Mouse (Mus musculus) fibroblast of lung, adult 2 months (primary cell): Measurements from ENCODE around the gene Ssc4d.

Experiments
- DNase-seq: peaks from one replicate; pipeline ENCODE4 v3.0.0-alpha.2; 2011; ENCODE audit warnings: low read depth

Gene Ssc4d

DNA sequence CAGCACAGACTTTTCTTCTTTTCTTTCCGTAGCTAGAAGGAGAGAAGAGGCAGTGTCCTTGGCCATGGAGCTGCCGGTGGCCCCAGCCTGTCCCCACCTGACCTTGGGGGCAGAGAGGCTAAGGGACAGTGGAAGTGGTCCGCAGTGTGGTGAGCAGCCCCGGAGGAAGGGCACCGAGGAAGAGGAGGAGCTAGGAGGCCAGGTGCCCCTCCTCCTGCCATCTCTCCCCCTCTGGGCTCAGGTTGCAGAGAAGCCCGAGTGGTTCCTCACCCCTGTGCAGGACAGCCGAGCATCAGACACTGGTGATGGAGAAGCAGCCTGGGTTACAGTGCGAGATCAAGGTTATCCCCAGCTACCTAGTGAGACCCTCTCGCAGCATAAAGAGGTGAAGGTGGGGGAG, at the start of gene Ssc4d:
Gene Ssc4d, minus strand, starts transcription at position 167 of the 400 bp plus-strand sequence.
- DNase-seq = no peak

DNA sequence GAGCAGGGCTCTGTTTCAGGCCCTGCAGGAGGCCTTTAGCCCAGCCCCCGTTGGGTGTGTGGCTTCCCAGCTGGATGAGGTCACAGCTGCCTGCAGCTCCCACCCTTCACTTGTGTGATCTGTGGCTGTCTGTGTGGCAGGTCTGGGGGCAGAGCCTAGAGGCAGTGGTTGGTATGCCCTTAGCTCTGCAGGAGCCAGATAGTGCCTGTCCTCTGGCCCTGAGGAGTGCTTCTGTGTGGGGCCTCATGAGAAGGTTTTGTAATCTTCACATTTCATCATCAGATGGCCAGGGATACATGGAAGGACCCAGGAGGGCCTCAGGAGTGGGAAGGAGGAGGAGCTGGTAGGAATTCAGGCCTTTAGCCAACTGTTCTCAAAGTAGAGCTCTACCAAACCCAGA, 45.6 kb upstream of the Ssc4d start:
- DNase-seq = no peak

DNA sequence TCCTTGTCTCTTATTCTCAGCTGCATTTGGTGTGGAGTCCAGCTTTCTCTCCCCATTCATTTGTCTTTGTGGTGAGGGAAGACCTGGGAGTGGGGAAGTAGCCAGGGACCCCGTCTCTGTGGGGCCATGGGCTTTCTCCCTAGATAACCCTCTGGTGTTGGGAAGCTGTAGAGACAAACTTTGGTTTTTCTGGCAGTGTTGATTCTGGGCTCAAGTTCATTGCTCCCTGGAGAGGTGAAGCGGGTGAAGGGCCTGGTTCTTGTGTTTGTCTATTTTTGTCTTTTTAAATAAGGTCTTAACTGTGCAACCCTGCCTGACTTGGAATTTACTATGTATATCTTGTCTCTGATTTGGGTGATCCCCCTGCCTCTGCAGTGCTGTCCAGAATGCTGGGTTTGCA, 44.4 kb upstream of the Ssc4d start:
- DNase-seq = no peak

DNA sequence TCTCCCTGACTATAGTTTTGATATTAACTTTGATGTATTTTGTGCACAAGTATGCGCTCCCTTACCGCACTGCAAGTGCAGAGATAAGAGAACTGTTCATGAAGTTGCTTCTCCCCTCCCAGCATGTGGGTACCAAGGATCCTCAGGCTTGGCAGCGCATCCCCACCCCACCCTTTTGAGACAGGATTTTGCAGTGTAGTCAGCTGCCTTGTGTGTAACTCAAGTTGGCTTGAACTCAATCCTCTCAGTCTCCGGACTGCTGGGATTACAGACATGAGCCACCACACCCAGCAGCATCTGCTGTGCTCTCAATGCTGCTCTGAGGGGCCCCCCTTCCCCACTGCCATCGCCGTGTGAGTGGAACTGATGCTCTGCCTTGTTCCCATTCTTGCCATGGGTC, 42.9 kb upstream of the Ssc4d start:
- no peak for DNase-seq

DNA sequence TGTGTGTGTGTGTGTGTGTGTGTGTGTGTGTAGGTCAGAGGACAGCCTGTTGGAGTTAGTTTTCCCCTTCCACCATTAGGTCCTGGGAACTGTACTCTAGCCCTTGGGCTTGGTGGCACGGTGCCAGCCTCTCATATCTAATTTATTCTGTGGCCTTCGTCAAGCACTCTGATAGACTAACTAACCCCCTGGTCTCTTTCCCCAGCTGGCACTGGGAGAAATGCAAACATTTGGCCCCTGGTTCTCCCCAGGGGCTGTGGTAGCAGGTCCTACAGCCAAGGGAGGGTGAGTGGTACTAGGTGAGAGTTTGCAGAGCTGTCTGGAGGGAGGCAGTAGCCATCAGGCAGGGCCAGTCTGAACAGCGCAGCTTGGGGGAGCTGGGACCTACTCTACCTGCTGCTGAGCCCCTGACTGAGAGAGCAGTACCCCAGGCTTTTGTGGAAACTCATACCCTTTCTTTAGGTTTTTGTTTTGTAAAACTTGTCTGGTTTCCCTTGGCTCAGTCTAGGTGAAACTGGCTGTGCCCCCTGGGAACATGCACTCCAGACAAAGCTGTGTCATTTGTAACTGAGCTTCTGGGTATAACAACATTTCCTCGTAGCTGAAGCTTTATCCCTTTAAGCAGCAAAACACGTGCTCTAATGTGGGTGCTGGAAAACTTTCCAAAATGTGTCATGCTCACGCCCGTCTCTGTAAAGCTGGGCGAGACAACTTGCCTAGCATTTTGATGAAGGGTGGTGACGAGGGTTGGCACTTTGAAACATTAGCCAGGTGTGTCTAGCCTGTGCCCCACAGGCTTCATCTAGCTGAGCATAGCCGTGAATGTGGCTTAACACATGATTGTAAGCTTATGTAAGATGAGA, 41.9 kb upstream of the Ssc4d start:
- DNase-seq = no peak

DNA sequence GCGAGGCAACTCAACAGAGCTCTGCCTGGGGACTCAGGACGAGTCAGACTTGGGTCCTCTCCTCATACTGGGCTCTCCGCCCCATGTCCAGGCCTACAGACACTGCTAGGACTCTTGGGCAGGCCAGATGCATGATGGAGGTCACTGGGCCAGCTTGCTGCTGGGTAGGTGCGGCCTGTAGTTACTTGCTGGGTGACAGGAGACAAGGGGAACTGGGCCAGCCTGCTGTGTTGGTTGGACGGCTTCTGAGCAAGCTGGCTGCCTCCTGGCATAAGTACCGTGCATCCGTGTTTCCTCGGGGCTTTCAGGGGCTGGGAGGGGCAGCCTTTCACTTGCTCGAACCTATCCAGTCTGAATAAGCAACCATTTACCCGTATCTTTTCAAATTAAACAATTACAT, 41.3 kb upstream of the Ssc4d start:
- DNase-seq = no peak

DNA sequence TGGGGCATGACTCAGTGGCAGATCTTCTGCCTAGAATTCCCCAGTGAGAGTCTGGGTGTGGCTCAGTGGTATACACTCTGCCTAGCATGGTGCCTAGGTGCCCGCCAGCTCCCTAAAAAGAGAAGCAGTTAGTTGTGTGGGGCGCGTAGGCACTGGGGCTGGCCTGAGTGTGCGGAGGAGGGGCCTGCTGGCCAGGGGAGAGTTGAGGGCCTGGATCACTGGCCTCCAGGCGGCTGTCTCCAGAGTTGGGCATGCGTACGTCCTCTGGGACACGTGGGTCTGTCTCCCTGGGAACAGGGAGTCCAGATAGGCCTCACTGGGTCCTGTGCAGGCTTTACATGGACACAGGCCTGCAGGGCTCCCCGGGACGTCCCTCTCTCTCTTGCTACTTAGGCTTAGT, 40.5 kb upstream of the Ssc4d start:
- no peak for DNase-seq

DNA sequence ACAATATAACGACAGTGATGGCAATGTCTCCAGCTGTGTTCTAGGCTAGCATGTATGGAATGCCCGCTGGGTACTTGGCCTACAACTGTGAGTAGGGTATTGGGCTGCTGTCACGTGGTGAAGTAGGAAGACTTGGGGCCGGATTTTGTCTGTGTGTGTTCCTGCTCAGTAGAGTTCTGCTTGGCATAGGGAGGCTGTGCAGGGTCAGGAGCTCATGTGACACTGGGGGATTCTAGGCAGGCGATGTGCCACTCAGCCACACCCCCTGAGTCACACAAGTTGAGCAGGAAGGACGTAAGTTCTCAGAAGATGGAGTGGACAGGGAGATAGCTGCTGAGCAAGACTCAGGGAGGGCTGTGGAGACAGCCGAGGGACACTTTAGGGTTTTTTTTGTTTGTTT, 33.4 kb upstream of the Ssc4d start:
- DNase-seq = no peak

DNA sequence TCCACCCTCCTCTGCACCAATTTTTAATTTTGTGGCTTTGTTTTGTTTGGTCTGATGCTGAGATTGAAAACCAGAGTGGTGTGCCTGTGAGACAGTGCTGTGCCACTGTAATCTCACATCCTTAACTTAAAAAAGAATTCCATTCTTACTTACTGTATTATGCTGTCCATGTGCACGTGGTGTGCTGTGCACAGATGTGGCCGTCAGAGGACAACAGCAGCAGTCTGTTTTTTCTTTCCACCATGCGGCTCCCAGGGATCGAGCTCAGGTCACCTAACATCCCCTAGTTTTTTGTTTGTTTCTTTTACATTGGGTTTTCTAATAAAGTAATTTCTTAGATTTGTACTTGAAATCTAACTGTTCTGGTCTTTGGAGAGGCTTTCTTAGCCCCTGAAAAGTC, 30.2 kb upstream of the Ssc4d start:
- no peak for DNase-seq

DNA sequence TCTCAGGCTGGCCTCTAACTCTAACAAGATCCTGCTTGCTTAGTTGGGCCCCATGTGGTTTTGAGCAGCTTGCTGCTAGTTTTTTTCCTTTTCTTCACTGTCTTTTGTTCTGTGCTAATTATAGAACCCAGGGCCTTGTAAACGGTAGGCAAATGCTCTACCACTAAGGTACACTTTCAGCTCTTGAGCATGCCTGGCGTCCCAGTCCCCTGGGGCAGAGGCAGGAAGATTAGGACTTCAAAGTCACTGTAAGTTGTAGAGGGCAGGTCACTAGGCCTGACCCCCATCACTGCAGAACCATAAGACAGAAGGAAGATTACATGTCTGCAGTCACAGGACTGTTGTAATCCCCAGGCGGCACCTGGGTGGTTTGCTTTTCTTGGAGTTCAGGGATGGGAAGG, 28.4 kb upstream of the Ssc4d start:
- DNase-seq = no peak

DNA sequence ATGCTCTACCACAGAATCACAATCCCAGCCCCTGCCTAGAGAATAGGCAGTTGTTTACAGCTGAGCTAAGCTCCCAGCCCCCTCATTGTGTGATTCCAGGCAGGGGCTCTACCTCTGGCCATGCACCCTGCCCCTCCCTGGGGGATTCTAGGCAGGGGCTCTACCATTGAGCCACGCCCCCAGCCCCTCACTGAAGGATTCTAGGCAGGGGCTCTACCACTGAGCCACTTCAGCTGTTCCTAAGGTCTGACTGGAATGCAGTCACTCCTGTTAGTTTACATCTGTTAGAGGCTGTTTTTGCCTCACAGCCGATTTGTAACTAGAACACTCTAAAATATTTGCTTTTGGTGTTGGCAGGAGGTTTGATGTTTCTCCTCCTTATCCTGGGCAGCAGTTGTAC, 28.0 kb upstream of the Ssc4d start:
- no peak for DNase-seq

DNA sequence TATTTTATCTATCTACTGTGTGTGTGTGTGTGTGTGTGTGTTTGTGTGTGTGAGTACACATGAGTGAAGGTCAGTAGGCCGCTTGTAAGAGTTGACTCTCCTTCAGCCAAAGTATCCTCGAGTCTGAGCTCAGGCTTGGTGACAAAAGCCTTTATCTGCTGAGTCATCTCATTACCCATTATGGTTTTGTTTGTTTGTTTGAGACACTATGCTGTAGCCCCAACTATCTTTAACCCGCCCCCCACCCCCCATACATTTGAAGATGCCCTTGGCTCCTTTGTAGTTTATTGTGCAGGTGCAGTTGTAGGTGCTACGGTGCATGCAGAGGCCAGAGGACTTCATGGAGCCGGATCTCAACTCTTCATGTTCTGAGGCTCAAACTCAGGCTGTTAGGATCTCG, 26.9 kb upstream of the Ssc4d start:
- DNase-seq = no peak

DNA sequence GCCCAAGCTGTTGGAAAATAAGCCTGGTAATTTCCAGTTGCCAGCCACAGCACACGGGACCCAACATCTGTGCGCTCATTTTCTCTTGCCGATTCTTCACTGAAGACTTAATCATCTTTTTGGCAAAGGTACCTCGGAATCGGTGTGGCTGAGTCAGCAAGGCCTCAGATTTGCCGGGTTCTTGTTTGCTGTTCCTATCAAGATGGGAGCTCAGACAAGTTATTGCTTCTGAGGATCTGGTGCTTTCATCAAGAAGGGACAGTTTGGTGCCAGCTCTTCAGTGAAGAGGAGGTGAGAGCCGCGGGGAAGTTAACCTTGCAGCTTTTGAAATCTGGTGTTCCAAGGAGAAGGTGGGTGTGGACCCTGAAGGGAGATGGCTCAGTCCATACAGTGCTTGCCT, 21.8 kb upstream of the Ssc4d start:
- no peak for DNase-seq

DNA sequence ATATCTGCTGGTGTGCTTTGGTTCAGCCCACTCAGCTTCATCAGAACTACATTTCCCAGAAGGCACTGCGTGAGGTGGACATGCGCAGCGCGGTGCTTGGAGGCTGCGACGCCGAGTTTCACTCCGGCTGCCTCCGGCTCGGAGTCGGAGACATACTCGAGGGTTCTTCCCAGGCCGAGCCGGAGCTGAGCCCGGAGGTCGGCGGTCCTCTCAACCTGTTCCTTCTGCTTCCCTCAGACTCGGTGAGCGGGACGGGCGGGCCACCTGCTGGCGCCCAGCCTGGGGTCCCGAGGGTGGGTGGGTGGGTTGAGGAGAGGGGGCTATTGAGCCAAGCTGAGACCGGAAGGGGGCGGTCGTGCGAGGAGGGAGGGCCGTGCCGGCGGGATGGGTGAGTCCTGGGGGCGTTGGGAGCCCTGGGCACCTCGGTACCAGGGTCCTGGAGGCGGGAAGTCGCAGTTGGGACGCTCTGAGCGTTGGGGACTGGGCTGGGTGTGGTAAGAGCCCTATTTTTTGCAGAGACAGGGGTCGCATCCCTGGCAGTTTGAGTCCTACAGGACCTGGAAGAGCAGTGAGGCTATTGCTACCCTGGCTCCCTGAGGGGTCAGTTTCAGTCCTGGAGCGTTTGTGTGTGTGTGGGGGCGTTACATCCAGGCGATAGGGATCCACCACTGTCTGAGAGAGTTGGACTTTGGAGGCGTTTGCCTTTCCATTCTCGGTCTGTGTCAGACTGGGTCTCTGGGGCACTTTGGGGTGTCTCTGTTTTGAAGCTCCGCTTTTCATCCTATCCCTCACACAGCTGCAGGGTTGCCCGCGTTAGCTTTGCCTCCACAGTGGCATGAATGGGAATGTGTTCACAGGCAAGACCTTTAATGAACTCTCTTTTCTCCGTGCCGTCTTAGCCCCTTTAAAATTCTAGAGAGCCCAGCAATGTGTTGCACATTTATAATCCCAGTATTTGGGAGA, 20.7 kb upstream of the Ssc4d start, which contains the start of gene Dtx2:
Gene Dtx2, plus strand, starts transcription at position 76 of the 963 bp plus-strand sequence.
- DNase-seq = peak; percentile 83

DNA sequence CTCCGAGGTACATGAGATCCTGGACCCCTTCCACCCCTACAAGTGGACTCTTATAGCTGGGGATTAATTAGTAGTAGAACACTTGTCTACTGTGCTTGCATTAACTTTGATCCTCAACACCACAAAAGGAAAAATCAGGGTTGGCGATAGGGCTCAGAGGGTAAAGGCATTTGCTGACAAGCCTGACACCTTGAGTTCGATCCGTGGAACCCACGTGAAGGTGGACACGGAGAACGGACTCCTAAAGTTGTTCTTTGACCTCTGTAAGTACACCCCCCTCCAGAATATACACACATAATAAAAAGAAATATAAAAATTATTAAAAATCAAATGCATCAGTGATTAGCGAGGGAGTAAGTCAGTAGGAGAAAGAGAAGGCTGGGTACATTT, 20.0 kb upstream of the Ssc4d start:
- DNase-seq = no peak

DNA sequence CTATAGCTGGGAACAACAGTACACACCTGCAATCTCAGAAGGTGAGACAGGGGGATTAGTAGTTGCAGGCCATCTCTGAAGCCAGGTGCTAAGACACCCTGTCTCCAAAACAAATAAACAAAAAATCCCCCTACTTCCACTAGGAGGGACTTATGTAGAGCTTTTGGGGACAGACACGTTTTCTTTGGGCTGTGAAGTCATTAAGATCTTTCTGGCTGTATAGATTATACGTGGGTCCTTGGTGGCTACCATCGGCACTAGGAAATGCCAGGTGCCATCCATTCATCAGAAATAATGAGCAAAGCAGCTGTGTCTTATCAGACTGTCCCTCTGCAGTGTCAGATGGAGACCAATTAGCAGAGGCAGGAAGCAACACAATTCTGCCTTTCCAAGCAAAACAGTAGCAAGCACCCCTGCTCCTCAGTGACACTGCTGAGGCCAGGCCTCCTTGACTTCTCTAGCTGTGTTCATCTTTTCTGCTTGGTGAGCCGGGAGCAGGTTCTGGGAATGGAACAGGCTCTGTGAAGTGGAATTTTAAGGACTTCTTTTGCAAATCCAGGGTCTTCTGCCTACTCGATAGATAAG, 19.1 kb upstream of the Ssc4d start:
- no peak for DNase-seq

DNA sequence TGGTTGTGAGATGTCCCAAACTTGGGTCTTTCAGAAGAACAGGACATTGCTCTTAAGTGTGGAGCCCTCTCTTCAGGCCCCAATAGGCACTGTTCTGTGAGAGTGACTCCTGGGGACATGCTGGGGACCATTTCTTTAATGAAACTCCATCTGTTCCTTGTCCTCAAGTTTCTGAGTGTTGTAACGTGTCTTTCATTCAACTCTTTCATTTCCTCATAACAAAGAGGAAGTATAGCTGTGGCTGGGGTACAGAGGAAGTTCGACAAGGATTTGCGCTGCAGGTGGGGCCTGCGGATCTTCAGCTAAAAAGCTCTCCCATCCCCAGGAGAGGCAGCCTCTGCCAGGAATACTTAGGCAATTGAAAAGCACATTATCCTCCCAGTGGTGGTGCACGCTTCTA, 16.3 kb upstream of the Ssc4d start:
- DNase-seq = no peak

DNA sequence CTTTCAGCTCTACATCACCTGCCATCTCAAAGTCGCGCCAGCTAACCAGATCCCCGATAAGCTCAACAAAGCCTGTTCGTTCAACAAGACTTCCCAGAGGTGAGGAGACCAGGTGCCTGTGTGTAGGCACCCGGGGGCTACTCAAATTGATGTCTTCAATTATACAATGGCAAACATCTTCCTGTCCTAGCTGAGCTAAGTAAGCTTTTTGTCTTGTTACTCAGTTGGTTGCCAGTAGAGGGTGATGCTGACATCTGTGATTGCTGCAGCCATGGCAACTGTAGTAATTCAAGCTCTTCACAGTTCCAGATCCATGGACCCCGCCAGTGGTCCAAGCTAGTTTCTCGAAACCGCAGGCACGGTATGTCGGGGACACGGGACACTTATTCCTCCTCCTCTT, 12.9 kb upstream of the Ssc4d start:
- no peak for DNase-seq

DNA sequence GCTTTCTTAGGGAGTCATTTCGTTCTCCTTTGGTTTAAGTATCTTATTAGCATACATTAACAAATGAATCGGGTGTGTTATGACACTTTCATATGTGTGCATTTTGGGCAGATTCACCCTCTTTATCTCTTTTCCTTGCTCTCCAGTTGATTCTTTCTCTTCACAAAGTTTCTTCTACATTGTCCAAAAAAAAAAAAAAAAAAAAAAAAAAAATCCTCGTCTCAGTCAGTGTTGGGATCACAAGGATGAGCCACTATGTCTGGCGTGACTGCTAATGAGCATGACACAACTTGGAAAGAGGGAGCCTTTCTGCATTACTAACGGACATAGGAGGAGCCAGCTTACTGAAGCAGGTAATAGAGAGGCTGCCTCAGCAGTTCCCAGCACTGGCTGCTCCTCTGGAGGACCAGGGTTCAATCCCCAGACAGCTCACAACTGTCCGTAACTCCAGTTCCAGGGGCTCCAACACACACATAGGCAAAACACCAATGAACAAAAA, 10.3 kb upstream of the Ssc4d start:
- DNase-seq = no peak

DNA sequence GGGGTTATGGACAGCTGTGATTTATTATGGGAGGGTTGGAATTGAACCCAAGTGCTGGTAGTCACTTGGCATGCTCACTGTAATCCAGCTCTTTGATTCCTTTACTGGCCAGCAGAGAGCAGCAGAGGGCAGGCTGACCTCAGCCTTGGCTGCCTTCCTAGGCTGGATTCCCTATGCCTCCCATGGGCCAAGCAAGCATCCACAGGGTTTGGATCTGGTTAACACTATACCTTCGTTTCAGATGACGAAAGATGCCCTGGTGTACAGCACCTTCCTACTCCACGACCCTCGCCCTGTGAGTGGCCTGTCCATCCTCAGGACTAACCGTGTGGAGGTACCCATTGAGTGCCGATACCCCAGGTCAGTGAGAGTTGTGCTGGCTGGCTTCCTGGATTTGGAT, 8.1 kb upstream of the Ssc4d start:
- no peak for DNase-seq

DNA sequence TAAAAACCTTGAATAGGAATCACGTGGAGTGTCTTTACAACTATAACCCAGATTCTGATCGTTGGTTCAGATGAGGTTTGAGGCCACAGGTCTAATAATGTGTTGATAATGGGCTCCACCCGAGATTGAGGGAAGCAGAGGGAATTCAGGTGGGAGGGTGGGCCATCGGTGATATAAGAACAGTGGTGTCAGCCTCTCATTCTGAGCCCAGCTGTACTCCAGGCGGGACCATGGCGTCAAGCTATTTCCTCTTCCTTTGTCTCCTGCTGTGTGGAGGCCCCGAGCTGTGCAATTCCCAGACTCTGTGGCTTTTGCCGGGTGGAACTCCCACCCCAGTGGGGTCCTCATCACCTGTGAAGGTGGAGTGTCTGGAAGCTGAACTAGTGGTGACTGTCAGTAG, 5.6 kb upstream of the Ssc4d start, which contains the start of gene Zp3:
Gene Zp3, plus strand, starts transcription at position 196 of the 400 bp plus-strand sequence.
- DNase-seq = no peak

DNA sequence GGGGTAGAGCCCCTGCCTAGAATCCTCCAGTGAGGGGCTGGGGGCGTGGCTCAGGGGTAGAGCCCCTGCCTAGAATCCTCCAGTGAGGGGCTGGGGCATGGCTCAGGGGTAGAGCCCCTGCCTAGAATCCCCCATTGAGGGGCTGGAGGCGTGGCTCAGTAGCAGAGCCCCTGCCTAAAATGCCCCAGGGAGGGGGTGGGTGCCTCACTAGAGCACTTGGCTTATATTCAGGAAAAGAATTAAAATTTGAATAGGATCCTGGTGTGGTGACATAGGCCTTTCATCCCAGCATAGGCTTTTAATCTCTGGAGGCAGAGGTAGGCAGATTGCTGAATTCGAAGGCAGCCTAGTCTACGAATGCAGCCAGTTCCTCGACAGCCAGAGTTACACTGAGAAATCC, 5.0 kb upstream of the Ssc4d start:
- DNase-seq = no peak
